Mouse (Mus musculus) heart, adult 11 months (tissue): ENCODE data around the gene Asb6.

Experiments used
- DNase-seq: peaks from one replicate; pipeline ENCODE4 v3.0.0; 2022

The Asb6 gene

DNA sequence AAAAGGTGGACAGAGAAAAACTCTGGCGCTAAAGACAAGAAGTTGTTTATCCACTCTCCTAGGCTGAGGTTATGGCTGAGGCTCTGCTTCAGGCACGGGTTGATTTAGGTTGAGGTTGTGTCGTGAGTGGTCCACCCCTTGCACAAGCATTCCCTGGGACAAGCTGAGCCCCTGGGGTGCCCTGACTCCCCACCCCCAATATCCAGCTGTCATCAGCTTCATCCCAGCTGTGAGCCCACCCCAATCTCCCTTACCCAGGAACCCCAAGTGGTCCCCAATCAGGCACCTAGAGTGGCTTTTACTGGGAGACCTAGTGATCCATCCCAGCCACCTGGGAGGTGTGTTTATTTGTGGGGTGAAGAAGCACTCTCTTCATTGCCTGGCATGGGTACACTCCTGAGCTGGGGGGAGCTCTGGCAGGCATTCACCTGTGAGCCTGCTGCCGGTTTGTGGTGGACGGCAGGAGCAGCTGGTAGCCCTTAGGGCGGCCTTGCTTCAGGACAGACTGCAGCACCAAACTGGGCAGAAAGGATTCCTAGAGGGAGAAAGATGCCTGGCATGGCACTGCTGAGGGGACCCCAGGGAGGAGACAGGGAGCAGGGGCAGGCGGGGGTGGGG lies 34.8 kb downstream of the Asb6 start:
- DNase-seq: peak; percentile 95

DNA sequence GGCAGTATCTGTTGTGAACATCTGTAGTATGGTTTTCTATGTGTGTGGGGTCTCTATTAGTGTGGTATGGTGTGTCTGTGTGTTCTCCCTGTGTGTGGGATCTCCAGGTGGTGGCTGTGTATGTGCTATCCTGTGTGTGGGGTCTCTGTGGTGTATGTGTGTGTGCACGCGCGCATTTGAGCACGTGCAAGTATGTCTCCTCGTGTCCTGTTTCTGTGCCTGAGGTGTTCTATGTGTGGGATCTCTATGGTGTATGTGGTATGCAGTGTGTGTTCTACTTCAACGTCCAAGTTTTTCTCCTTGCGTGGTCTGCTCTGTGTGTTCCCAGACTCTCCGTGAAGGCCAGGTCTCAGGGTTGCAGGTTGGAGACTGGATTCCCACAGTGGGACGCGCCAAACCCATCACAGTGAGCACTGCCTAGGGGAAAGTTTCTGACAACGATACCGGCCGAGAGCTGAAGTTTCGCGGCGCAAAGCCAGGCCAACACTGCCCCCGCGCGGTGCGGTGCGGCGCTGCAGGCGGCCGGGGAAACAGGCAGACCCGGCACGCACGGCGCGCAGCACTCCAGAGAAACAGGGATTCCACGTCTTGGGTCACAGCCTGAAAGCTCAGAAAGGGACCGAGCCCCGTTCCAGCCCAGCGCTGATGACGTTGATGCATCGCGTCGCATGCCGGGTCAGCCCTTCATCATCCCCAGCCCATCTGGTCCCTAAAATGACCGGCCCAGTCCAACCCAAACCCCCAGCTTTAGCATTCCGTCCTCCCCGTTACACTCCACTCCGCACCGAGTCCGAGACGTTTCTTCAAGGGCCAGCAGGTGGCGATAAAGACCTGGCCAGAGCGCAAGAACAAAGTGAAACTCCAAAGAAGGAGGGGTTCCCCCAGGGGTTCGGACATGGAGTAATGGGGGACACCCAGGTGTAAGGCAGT lies 35.7 kb downstream of the Asb6 start:
- DNase-seq: peak; percentile 99

DNA sequence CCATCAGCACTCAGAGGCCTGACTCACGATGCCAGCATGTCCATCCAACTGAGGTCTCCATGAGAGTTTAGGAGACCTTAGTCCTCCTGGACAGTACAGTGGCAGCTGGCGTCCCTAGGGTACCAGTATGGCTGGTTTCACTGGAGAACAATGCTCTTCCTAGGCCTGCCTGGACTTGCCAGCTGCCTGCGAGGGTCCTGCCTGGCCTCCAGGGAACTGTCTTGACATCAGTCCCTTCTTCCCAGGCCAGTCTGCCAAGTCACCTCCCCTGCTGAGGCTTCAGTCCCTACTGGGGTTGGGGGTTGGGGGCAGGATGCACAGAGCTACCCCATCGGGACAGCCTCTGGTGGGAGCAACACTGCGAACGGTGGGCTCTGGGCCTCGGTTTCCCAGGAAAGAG lies 38.1 kb downstream of the Asb6 start:
- peak; percentile 91 for DNase-seq

DNA sequence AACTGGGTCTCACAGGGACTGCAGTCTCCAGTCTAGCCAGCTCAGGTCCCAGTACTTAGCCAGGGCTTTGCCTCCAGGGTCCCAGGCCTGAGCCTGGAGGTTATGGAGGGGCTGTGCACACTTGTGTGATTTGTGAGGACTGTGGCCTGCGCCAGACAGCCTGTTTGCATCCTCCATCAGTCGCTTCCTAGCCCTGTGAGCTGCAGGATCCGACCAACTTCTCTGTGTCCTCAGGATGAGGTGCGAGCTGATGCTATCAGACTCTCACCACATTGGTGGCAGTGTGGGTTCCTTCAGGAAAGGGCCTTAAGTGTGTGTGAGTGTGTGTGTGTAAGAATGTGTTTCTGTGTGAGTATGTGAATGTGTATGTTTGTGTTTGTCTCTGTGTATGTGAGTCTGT lies 42.7 kb downstream of the Asb6 start:
- no peak for DNase-seq

DNA sequence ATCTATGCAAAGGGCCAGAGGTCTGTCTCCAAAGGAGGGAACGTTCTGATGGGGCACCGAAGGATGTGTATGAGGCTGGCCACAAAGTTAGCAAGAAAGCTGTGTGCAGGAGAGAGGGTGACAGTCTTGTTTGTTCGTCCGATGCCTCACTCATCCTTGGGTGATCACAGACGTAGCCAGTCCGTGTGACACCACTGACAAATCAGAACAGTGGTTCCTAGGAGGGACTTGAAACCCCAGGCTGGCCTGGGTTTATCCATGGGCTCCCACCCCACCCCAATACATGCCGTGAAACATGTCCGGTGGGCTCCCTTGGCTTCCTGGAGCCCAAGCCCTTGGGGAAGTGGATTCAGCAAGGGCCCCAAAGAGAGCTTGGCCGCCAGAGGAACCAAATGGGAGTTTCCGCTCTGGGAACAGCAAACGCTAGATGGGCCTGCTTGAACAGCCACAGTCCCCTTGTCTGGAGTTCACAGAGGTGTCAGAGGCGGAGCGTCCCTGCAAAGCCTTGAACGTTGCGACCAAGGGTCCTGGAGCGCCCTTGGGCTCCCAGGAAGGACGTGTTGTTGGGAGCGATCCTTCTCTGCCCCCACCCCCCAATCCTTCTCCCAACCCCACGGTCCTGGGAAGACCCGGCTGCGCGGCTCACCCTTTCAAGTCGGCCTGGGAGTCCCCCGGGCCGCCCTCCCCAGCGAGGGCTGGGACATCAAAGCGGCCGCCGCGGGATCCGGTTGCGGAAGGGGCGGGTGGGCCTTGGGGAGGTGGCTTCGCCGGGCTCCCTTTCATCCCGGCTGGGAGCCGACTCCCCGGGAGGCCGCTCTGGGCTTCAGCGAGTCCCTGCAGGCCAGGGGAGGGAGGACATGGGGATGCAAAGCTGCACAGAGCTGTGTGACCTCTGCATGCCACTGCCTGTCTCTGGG lies 45.8 kb downstream of the Asb6 start:
- peak; percentile 98 for DNase-seq

DNA sequence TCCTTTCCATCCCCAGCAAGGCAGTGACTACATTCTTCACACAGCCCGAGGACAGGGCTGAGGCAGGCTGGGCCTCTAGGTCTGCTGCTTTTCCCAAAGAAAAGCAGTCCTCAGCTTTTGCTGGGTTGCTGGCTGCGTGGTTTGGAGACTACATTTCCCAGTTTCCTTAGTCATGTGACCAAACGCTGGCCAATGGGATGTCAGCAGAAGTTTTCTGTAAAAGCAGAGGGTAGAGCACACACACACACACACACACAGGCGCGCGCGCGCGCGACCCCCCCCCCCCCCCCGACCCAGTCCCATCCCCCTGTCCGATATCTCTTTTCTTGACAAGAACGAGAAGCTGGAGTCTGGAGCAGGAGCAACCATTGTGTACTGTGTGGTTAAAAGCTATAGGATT lies 46.8 kb downstream of the Asb6 start:
- DNase-seq: peak; percentile 99

DNA sequence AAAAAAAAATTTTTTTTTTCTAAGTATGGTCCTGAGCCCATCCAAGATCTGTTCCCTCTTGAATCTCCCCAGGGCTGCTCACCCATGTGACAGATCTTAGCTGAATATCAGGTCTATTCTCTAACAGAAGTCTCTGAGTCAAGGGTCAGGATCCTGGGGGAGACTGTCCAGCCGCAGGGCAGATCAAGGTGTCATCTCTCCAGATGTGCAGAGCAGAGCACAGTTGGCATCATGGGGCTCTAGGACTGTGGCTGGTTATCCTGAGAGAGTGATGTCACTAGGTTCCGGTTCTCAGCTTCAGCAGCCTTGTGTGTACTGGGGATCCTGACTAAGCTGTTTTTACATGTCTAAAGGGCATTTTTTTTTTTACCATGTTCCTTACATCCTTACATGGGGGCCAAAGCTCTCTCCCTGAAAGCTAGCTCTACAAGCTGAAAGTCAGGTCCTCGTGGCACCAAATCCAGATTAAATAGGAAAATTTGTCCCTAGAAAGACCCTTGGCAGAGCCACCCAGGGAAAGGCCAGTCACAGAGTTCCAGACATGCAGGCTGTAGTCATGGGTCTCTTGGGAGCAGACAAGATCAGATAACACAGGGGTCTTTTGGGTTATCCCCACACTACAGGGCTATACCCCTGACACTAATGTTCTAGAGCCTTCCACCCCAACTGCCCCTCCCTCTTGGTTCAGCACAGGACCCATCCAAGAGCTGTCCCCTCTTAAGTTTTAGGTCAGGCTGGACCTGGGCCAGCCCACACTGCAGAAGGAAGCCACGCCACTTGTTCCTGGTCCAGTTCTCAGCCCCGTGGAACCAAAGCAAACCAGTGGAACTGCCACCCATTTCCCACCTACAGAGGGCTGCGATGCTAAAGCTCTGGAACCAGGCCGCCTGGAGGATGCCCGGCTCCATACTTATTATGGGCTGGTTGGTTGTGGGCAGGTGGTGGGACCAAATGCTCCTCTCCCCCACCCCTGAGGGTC lies 47.5 kb downstream of the Asb6 start:
- DNase-seq: peak; percentile 95

DNA sequence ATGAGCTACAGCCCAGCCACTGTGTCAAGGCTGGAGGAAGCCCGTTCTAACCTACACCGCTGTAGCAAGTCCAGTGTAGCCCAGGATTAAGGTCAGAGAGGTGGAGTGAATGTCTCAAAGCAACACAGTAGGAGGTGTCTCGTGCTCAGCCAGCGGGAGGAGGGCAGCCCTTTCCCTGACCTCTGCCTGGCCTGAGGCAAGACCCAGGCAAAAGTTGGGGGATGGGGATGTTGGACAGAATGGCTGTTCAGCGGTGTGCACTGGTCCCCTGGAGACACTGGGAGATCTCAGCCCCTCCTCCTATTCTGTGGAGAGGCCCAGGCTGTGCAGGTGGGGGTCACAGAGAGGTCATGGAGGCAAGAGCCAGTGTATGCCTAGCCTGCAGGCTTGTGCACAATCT lies 50.9 kb downstream of the Asb6 start:
- DNase-seq: no peak

DNA sequence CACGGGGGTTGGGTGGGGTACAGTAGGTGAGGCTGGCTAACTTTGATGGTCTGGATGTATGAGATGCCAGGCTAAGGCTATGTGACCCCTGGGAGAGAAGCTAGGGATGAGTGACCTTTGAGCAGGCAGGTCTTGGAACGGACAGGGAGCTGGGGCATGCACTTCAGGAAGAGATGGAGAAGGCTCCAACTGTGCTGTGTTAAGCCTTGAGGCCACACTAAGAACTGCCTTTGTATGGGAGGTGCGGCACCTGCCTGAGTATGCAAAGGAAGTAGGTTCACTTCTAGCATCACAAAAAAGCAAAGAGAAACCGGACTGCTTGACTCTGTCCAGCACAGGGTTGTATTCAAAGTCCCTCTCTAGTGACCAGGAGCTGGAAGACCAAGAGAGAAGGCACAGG lies 51.9 kb downstream of the Asb6 start:
- DNase-seq: no peak

DNA sequence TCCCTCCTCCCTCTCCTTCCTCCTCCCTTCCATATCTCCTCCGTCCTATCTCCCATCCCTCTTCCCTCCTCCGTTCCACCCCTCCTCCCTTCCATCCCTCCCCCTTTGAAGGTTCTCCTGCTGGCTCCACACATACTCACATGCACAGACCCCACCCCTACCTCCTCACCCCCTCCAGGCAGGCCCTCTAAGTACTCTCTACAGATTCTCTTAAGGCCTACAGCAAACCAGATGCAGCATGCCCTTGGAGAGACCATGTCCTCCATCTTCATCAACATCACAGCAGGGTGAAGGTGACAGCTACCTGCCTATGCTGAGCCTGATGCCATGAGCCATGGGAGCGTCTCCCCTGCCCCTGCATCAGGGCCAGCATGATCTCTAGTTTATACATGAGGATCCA lies 52.9 kb downstream of the Asb6 start:
- no peak for DNase-seq

DNA sequence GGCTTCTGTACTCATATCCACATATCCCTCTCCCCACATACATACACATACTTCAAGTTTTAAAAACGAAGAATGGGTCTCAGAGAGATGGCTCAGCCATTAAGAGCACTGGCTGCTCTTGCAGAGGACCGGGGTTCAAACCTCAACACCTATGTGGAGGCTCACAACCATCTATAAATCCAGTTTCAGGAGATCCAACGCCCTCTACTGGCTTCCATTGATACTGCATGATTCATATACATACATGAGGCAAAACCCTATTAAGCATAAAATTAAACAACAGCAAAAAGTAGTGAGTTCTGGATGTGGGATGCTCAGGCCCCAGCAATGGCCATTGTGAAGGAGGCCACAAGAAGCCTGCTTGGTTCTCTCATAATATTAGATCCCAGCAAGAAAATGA lies 54.2 kb downstream of the Asb6 start:
- DNase-seq: no peak

DNA sequence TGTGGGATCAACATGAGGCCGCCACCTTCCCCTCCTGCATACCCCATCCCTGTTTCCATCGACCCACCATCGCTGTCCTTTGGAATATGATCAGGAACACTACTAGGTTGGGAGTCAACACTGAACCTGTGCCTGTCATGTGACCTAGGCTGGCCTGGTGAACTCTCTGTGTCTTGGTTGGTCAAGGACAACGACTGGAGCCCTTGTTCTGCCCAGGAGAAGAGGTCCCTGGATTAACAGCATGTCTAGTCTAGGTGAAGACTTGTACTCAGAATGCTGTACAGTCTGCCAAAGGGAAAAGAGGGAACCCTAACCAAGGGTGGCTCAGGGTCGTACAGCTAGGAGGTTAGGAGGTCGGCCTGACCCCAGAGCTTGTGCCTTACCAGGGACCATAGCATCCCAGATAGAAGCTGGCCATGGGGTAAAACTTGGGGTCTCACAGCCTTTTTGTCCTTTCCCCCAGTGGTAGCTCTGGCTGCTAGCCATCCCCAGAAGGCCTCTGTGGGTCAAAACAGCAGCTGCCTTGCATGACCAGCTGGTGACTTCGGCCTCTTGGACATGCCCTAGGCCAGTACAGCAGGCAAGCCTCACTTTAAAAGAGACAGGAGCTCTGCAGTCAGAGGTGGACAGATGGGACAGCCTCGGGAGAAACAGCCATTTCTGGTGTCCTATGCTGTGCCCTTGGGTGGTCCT lies 56.7 kb downstream of the Asb6 start:
- DNase-seq: peak; percentile 94
